In the genomic region with DNA sequence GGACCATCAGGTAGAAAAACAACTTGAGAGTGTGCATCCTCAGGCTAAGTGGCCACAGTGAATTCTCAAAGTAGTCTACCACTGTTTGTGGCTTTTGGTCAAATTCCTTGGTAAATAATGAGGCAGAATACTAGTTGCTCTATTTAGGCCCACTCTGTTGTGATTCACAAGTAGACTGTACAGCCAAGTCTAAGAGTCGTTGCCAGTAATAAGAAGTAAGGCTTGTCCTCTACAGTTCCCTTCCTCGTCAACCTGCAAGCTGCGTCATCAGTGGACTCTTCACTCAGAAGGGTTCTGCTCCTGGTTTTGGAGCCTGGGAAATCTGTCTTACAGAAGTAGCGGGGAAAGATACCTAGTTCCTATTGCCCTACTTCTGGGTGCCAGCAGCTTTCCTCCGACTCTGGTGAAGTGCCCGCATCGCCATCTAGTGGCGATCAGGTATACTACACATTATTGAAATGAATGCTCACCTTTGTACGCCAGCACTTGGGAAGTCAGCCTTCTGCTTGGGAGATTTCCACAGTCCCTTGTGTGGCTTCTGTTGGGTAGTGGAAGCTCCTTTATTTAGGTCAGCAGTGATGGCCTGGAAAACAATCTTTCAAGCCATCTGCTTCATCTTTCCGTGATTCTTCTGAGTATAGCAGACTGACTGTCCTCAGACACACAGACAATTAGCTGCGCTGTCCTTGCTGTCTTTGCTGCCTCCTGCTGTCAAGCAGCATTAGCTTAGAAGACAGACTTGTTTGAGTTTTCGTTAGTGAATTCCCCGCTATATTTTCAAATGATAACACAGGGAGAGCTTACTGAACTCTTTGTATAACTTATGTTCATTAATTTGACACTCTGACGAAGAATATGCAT, we compare ENCODE assay signal across 8 mouse cellular contexts.
A peak's percentile ranks its signal among the peaks of the same experiment; 100 is the strongest.
DNase-seq lines count a peak whose midpoint lies in the region; ATAC-seq lines count a peak whose summit lies in the region.

No protein-coding gene starts in this region.

- no peak overlapping the region for H3K27ac ChIP-seq in hindbrain, embryonic 10.5 days
- H3K27ac ChIP-seq in lung, embryonic 16.5 days (ENCODE audit: low read length): no peak overlapping the region

- WGBS in hindbrain, embryonic 10.5 days: 39% methylated on average over 14 of the region's 14 CpGs
- WGBS in lung, embryonic 16.5 days: 26% methylated on average over 14 of the region's 14 CpGs

- peak; percentile 69 for ATAC-seq in lung, embryonic 16.5 days (ENCODE audit: low read depth)

- no peak overlapping the region for H3K4me3 ChIP-seq in hindbrain, embryonic 10.5 days
- no peak overlapping the region for H3K4me3 ChIP-seq in lung, embryonic 16.5 days (ENCODE audit: low read length)

- DNase-seq in Muller cell, postnatal 12 days (ENCODE audit: inconsistent ontology term): peak; percentile 77
- DNase-seq in cerebellum, adult 8-10 months: peak; percentile 78
- DNase-seq in forelimb bud, embryonic 11.5 days (ENCODE audit: low read depth, low spot score): peak; percentile 89
- DNase-seq in hindbrain, embryonic 10.5 days (ENCODE audit: low spot score): peak; percentile 76
- DNase-seq in layer of hippocampus, adult 8-10 months (ENCODE audit: low spot score in 2 of 2): peak; percentile 76 to 86
- DNase-seq in ovary, postnatal 36 days (ENCODE audit: low spot score): peak; percentile 65
- peak; percentile 50 to 52 for DNase-seq in thymus, postnatal 36 days

- H3K27me3 ChIP-seq in hindbrain, embryonic 10.5 days (ENCODE audit: insufficient read depth, poor library complexity, severe bottlenecking): no peaks in the 10 kb centered on the region
- H3K27me3 ChIP-seq in lung, embryonic 16.5 days (ENCODE audit: control insufficient read depth, insufficient read depth, low read depth, low read length): no peaks in the 10 kb centered on the region

- H3K4me2 ChIP-seq in lung, embryonic 16.5 days (ENCODE audit: low read depth, low read length): peak overlapping the region; percentile 38; the same call in 1 of the 2 replicates

- no peak overlapping the region for H3K9ac ChIP-seq in lung, embryonic 16.5 days (ENCODE audit: low read length)

- 0 out of 2 replicates have a peak, but pooled peaks cover 4% of the 10 kb centered on the region for H3K9me3 ChIP-seq in hindbrain, embryonic 10.5 days
- H3K9me3 ChIP-seq in lung, embryonic 16.5 days (ENCODE audit: control insufficient read depth, low read length): no peaks in the 10 kb centered on the region; the same call in 1 of the 2 replicates

- no peaks in the 10 kb centered on the region; the same call in 1 of the 2 replicates for H3K4me1 ChIP-seq in hindbrain, embryonic 10.5 days (replicated peaks)
- H3K4me1 ChIP-seq in lung, embryonic 16.5 days (replicated peaks; ENCODE audit: control insufficient read depth, insufficient read depth, low read length): no peaks in the 10 kb centered on the region

- no peaks in the 10 kb centered on the region for H3K36me3 ChIP-seq in hindbrain, embryonic 10.5 days
- H3K36me3 ChIP-seq in lung, embryonic 16.5 days (ENCODE audit: control insufficient read depth, insufficient read depth, low read length): no peaks in the 10 kb centered on the region
